Mouse (Mus musculus): ENCODE measurements around the gene Arpp21. TPM values are rescaled to one million over a fixed set of nuclear protein-coding genes. Genes with fewer than 3 reads are reported as not detected.

Gene Arpp21
- total and polyA plus RNA-seq, 3 experiments: 0.99 to 1.3 (median 1.0) TPM

DNA sequence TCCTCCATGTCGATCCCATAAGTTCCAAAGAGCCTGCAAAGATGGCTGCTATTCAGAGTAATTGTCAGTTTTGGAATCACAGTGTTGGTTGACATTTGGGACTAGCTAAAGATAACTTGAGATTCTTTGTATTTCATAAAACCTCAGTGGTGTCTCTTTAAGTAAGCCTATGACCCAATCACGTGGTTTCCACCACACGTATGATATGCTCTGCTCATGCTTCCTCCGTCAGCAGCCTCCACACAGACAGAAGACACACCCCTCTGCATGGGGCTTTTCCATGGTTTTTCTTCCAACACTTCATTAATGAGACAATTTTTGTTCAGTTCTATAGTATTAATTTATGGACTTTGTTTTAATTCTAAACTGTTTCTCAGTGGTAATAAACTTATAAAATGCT, 71.1 kb downstream of the Arpp21 start:
- H3K27ac ChIP-seq: no peak overlapping the region

DNA sequence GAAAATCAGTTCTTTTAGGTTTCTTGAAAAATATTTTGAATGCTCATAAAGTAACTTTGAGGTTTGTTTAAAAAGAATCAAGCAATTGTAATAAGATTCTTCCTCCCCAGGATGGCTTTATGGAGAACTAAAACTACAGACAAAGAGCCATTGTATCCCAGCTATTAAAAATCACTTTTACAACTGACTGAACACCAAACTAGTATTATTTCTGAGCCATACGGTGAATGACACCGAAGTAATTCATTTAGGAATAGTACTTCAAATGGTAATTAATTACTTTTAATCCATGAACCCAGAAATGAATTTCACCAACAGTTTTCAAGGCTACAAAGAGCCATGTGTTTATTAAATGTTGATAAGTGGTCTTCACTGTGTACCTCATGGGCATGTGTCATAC, 74.8 kb downstream of the Arpp21 start:
- TF ChIP-seq POLR2A (IDR thresholded peaks at IDR 0.05; ENCODE audit: insufficient read depth, low read depth, low read length): no peak
- no peak for TF ChIP-seq CTCF (IDR thresholded peaks at IDR 0.05)
- no peak for TF ChIP-seq EP300 (IDR thresholded peaks at IDR 0.05; ENCODE audit: insufficient read depth, low read depth, low read length)
- intact Hi-C loops (cut with DNase I): no loop called here
- Histone ChIP-seq H3K4me3 (no peak overlapping the region), H3K36me3 (ENCODE audit: control insufficient read depth, insufficient read depth, low read length) (no peaks in the 10 kb centered on the region), H3K79me2 (replicated peaks; ENCODE audit: control insufficient read depth, insufficient read depth, low read length) (no peaks in the 10 kb centered on the region), H3K27me3 (ENCODE audit: control insufficient read depth, insufficient read depth, low read length) (no peaks in the 10 kb centered on the region), H3K4me1 (ENCODE audit: control insufficient read depth, insufficient read depth, low read length) (no peaks in the 10 kb centered on the region), H3K27ac (no peak overlapping the region), H3K9ac (ENCODE audit: low read depth, low read length) (no peak overlapping the region)
- WGBS: 73% methylated on average over 2 of the region's 2 CpGs
- no peak for DNase-seq

More for the DNA sequence above, 71.1 kb downstream of the Arpp21 start:
- H3K4me1 ChIP-seq (ENCODE audit: control insufficient read depth, insufficient read depth, low read length): no peaks in the 10 kb centered on the region
- no peak overlapping the region for H3K9ac ChIP-seq (ENCODE audit: low read depth, low read length)
- no peak overlapping the region for H3K4me3 ChIP-seq
- H3K79me2 ChIP-seq (replicated peaks; ENCODE audit: control insufficient read depth, insufficient read depth, low read length): no peaks in the 10 kb centered on the region
- H3K36me3 ChIP-seq (ENCODE audit: control insufficient read depth, insufficient read depth, low read length): no peaks in the 10 kb centered on the region
- DNase-seq: no peak
- no peaks in the 10 kb centered on the region for H3K27me3 ChIP-seq (ENCODE audit: control insufficient read depth, insufficient read depth, low read length)
- intact Hi-C loops (cut with DNase I): no loop called here
- WGBS: 72% methylated on average over 4 of the region's 4 CpGs
- TF ChIP-seq POLR2A (IDR thresholded peaks at IDR 0.05; ENCODE audit: insufficient read depth, low read depth, low read length): no peak
- TF ChIP-seq EP300 (IDR thresholded peaks at IDR 0.05; ENCODE audit: insufficient read depth, low read depth, low read length): no peak
- no peak for TF ChIP-seq CTCF (IDR thresholded peaks at IDR 0.05)

DNA sequence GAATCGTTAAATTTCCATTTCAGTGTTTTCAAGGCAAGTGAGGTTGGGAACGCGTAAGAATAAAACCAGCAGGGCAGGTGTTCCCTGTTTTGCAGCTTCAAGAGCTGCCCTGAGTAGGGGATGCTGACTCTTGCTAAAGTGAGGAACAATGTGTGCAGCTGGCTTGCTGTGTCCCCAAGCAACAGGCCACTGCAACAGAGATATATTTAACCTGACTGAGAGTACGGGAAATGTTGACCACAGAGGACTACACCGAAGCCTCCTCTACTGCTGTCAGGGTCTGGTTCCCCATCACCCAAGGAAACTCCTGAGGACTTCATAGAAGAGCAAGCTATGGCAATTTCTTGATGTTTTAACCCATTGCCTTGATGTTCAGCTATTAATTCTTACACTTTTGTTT, 81.8 kb downstream of the Arpp21 start:
- Histone ChIP-seq H3K36me3 (ENCODE audit: control insufficient read depth, insufficient read depth, low read length) (no peaks in the 10 kb centered on the region), H3K79me2 (replicated peaks; ENCODE audit: control insufficient read depth, insufficient read depth, low read length) (no peaks in the 10 kb centered on the region), H3K4me1 (ENCODE audit: control insufficient read depth, insufficient read depth, low read length) (no peaks in the 10 kb centered on the region), H3K27me3 (ENCODE audit: control insufficient read depth, insufficient read depth, low read length) (no peaks in the 10 kb centered on the region), H3K9ac (ENCODE audit: low read depth, low read length) (no peak overlapping the region), H3K27ac (no peak overlapping the region), H3K4me3 (no peak overlapping the region)
- intact Hi-C loops (cut with DNase I): no loop called here
- WGBS: 70% methylated on average over 5 of the region's 5 CpGs
- TF ChIP-seq POLR2A (IDR thresholded peaks at IDR 0.05; ENCODE audit: insufficient read depth, low read depth, low read length) (no peak), CTCF (IDR thresholded peaks at IDR 0.05) (no peak), EP300 (IDR thresholded peaks at IDR 0.05; ENCODE audit: insufficient read depth, low read depth, low read length) (no peak)
- no peak for DNase-seq

DNA sequence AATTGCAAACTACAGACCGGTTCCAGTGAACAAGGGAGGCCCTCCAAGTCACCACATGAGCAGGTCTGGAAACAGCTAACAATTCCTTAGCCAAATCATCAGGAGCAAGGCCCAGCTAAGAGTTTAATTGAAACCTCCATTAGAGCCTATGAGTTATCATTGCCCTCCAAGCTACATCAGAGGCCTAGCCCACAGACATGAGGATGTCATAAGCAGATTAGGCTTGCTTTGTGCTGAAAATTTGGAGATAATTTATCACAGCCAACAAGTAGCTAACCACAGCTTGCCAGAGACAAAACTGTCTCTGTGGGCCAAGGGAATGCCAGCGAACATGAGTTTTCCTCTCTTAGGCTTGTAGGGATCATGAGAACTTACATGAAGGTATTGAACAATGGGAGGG, 83.0 kb downstream of the Arpp21 start:
- Histone ChIP-seq H3K36me3 (ENCODE audit: control insufficient read depth, insufficient read depth, low read length) (no peaks in the 10 kb centered on the region), H3K4me3 (no peak overlapping the region), H3K79me2 (replicated peaks; ENCODE audit: control insufficient read depth, insufficient read depth, low read length) (no peaks in the 10 kb centered on the region), H3K27ac (no peak overlapping the region), H3K4me1 (ENCODE audit: control insufficient read depth, insufficient read depth, low read length) (no peaks in the 10 kb centered on the region), H3K27me3 (ENCODE audit: control insufficient read depth, insufficient read depth, low read length) (no peaks in the 10 kb centered on the region), H3K9ac (ENCODE audit: low read depth, low read length) (no peak overlapping the region)
- 90% methylated on average over 2 of the region's 2 CpGs for WGBS
- TF ChIP-seq EP300 (IDR thresholded peaks at IDR 0.05; ENCODE audit: insufficient read depth, low read depth, low read length) (no peak), CTCF (IDR thresholded peaks at IDR 0.05) (no peak), POLR2A (IDR thresholded peaks at IDR 0.05; ENCODE audit: insufficient read depth, low read depth, low read length) (no peak)
- intact Hi-C loops (cut with DNase I): no loop called here
- no peak for DNase-seq

DNA sequence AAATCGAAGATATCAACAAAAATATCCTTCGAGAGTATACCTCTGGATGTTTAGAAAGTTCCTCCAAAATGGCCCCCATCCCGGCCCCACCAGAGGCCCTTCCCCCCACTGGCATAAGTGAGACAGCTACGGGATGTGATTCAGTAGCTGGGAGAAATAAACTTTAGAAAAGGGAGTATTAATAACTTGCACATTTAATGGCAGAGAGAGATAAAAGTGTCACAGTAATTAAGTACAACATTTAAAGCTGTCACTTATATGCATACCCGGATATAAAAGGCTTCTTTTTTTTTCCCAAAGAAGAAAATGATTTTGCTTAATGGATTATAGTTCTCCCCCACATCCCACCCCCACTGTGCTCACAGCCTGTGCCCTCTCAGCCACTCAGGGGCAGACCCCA, 84.6 kb downstream of the Arpp21 start:
- no peak overlapping the region for H3K4me3 ChIP-seq
- H3K27me3 ChIP-seq (ENCODE audit: control insufficient read depth, insufficient read depth, low read length): no peaks in the 10 kb centered on the region
- no peak overlapping the region for H3K27ac ChIP-seq
- TF ChIP-seq POLR2A (IDR thresholded peaks at IDR 0.05; ENCODE audit: insufficient read depth, low read depth, low read length): no peak
- TF ChIP-seq CTCF (IDR thresholded peaks at IDR 0.05): no peak
- no peak for TF ChIP-seq EP300 (IDR thresholded peaks at IDR 0.05; ENCODE audit: insufficient read depth, low read depth, low read length)
- H3K79me2 ChIP-seq (replicated peaks; ENCODE audit: control insufficient read depth, insufficient read depth, low read length): no peaks in the 10 kb centered on the region
- 78% methylated on average over 5 of the region's 5 CpGs for WGBS
- no peaks in the 10 kb centered on the region for H3K4me1 ChIP-seq (ENCODE audit: control insufficient read depth, insufficient read depth, low read length)
- no peak for DNase-seq
- H3K9ac ChIP-seq (ENCODE audit: low read depth, low read length): no peak overlapping the region
- intact Hi-C loops (cut with DNase I): no loop called here
- H3K36me3 ChIP-seq (ENCODE audit: control insufficient read depth, insufficient read depth, low read length): no peaks in the 10 kb centered on the region

DNA sequence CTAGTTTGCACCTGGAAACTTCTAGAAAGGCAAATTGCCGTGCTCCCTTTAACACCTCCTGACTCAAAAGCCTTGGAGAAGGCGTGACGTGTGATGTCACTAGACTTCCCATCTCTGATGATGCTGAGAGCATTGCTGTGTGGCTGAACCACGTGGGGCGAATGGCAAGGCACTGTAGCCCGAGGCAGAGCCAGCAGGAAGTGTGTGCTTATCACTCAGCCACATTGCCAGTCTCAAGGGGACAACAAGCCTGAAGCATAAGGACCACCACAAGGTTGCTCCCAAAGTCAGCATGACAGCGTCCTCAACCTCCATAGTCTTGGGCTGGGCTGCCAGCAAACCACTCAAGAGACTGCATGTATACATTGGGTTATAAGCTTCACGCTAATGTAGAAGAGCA, 95.1 kb downstream of the Arpp21 start:
- no peaks in the 10 kb centered on the region for H3K36me3 ChIP-seq (ENCODE audit: control insufficient read depth, insufficient read depth, low read length)
- no peak for DNase-seq
- no peak overlapping the region for H3K4me3 ChIP-seq
- no peak for TF ChIP-seq CTCF (IDR thresholded peaks at IDR 0.05)
- TF ChIP-seq EP300 (IDR thresholded peaks at IDR 0.05; ENCODE audit: insufficient read depth, low read depth, low read length): no peak
- TF ChIP-seq POLR2A (IDR thresholded peaks at IDR 0.05; ENCODE audit: insufficient read depth, low read depth, low read length): no peak
- H3K4me1 ChIP-seq (ENCODE audit: control insufficient read depth, insufficient read depth, low read length): no peaks in the 10 kb centered on the region
- no peak overlapping the region for H3K27ac ChIP-seq
- intact Hi-C loops (cut with DNase I): no loop called here
- H3K27me3 ChIP-seq (ENCODE audit: control insufficient read depth, insufficient read depth, low read length): no peaks in the 10 kb centered on the region
- H3K79me2 ChIP-seq (replicated peaks; ENCODE audit: control insufficient read depth, insufficient read depth, low read length): no peaks in the 10 kb centered on the region
- 57% methylated on average over 8 of the region's 8 CpGs for WGBS
- H3K9ac ChIP-seq (ENCODE audit: low read depth, low read length): no peak overlapping the region

Measured in heart, adult 2 months (tissue).